ENCODE assay signal across 13 mouse cellular contexts in genomic region chr10:75588336-75588735, GRCm38 (mm10). TPM values are rescaled to one million over a fixed set of nuclear protein-coding genes. Genes with fewer than 3 reads are reported as not detected.
DNase-seq lines count a peak whose midpoint lies in the region; ATAC-seq and TF ChIP-seq lines count a peak whose summit lies in the region.
"Had no signal": no experiment of that assay in that cellular context is flagged by ENCODE, and none has a peak within 500 bp of the region (broad histone marks: within the 10 kb centered on the region; RNA-seq: fewer than 3 reads in every experiment).

No protein-coding gene starts in this region.

- no peak overlapping the region for H3K4me3 ChIP-seq in intestine, embryonic 15.5 days (replicated peaks)
- H3K4me3 ChIP-seq in intestine, postnatal 0 days (ENCODE audit: low read depth, low read length), result no peak overlapping the region
- H3K4me3 ChIP-seq in kidney, adult 2 months (ENCODE audit: insufficient read depth, low read depth, low read length), result no peak overlapping the region

- H3K4me1 ChIP-seq in intestine, embryonic 15.5 days (replicated peaks), result peaks cover 27% of the 10 kb centered on the region
- no peaks in the 10 kb centered on the region; the same call in 1 of the 2 replicates for H3K4me1 ChIP-seq in intestine, postnatal 0 days (replicated peaks; ENCODE audit: control insufficient read depth, insufficient read depth, low read length)
- H3K4me1 ChIP-seq in kidney, adult 2 months (ENCODE audit: control insufficient read depth, insufficient read depth, low read length), result peaks cover 14% of the 10 kb centered on the region

- H3K27me3 ChIP-seq in intestine, embryonic 15.5 days (replicated peaks), result no peaks in the 10 kb centered on the region; the same call in 1 of the 2 replicates
- H3K27me3 ChIP-seq in intestine, postnatal 0 days (replicated peaks; ENCODE audit: control insufficient read depth, insufficient read depth, low read length), result no peaks in the 10 kb centered on the region
- no peaks in the 10 kb centered on the region for H3K27me3 ChIP-seq in kidney, adult 2 months (replicated peaks; ENCODE audit: control insufficient read depth, insufficient read depth, low read length)

- DNase-seq in gastrocnemius, postnatal 25 days, result peak; percentile 77
- DNase-seq in kidney, adult 2 months, result peak; percentile 64
- DNase-seq in lung, postnatal 25 days (ENCODE audit: low spot score), result peak; percentile 51
- no peak for DNase-seq in spleen, postnatal 10 days (ENCODE audit: low spot score in 2 of 2)
- no peak for DNase-seq in left cerebral cortex, adult 18-20 months (ENCODE audit: low spot score in 2 of 2)
- no peak for DNase-seq in cerebellum, adult 9-11 months
- DNase-seq: layer of hippocampus, postnatal 36 days; liver; right cerebral cortex, adult 18-20 months had no signal

- TF ChIP-seq CTCF in intestine, postnatal 0 days (IDR thresholded peaks at IDR 0.05; ENCODE audit: low read depth), result no peak
- TF ChIP-seq CTCF in kidney, adult 2 months (conservative IDR thresholded peaks at IDR 0.05; ENCODE audit: insufficient read depth, insufficient read length, low read depth, low read length), result no peak

- no peak overlapping the region for H3K4me2 ChIP-seq in intestine, embryonic 15.5 days (replicated peaks)
- no peak overlapping the region for H3K4me2 ChIP-seq in intestine, postnatal 0 days (replicated peaks; ENCODE audit: low read depth)

- H3K27ac ChIP-seq in intestine, embryonic 15.5 days, result peak overlapping the region; percentile 51
- no peak overlapping the region for H3K27ac ChIP-seq in intestine, postnatal 0 days (ENCODE audit: low read depth, low read length)
- 0 out of 2 replicates have a peak overlapping the region, but pooled peaks have one; percentile 37 for H3K27ac ChIP-seq in kidney, adult 2 months (ENCODE audit: insufficient read depth, low read depth, low read length)
- H3K27ac ChIP-seq: hindbrain, postnatal 0 days had no signal

- ATAC-seq in intestine, embryonic 15.5 days, result no peak
- no peak for ATAC-seq in intestine, postnatal 0 days
- ATAC-seq: hindbrain, postnatal 0 days had no signal

- TF ChIP-seq POLR2A in kidney, adult 2 months (IDR thresholded peaks at IDR 0.05; ENCODE audit: low read depth, low read length), result no peak

- no peaks in the 10 kb centered on the region for H3K9me3 ChIP-seq in intestine, embryonic 15.5 days
- no peaks in the 10 kb centered on the region for H3K9me3 ChIP-seq in intestine, postnatal 0 days (ENCODE audit: control insufficient read depth)

- WGBS in intestine, embryonic 15.5 days, result 43% methylated on average over 5 of the region's 5 CpGs
- 41% methylated on average over 5 of the region's 5 CpGs for WGBS in intestine, postnatal 0 days
- 14% methylated on average over 5 of the region's 5 CpGs for WGBS in kidney, adult 2 months

- no peaks in the 10 kb centered on the region for H3K36me3 ChIP-seq in intestine, embryonic 15.5 days
- H3K36me3 ChIP-seq in intestine, postnatal 0 days (ENCODE audit: control insufficient read depth, insufficient read depth), result no peaks in the 10 kb centered on the region; the same call in 1 of the 2 replicates
- no peaks in the 10 kb centered on the region for H3K36me3 ChIP-seq in kidney, adult 2 months (ENCODE audit: control insufficient read depth, insufficient read depth, low read length)

- no peak overlapping the region for H3K9ac ChIP-seq in intestine, embryonic 15.5 days
- H3K9ac ChIP-seq in intestine, postnatal 0 days (ENCODE audit: low read depth, low read length), result no peak overlapping the region

RNA-seq across cellular contexts. Expression of gene Ggt5, which starts 0.8 kb away (rescaled TPM):
- polyA plus RNA-seq in intestine, embryonic 15.5 days (2015; fragmentation: Nextera tagmentation; extraction: Ambion mirVana), result 7.5 and 7.9 TPM in 2 replicates
- 4.0 and 4.9 TPM in 2 replicates for polyA plus RNA-seq in intestine, postnatal 0 days (2015; fragmentation: Nextera tagmentation; extraction: Ambion mirVana)
- total RNA-seq in gastrocnemius, postnatal 25 days (2021), result 1 to 10 TPM; 4.9 to 5.3 TPM
- polyA plus RNA-seq in kidney, adult 2 months (2012; rRNA removed), result 34.5 and 48.3 TPM in 2 replicates
- total RNA-seq in left cerebral cortex, adult 18-20 months (2021), result 1 to 10 TPM; 2.2 to 2.9 TPM

RNA-seq across cellular contexts. Expression of gene Ggt1, which starts 26.9 kb away (rescaled TPM):
- 46.5 and 63.7 TPM in 2 replicates for polyA plus RNA-seq in intestine, embryonic 15.5 days (2015; fragmentation: Nextera tagmentation; extraction: Ambion mirVana)
- 131 and 132 TPM in 2 replicates for polyA plus RNA-seq in intestine, postnatal 0 days (2015; fragmentation: Nextera tagmentation; extraction: Ambion mirVana)
- total RNA-seq in gastrocnemius, postnatal 25 days (2021), result under 1 TPM in 1 of 2 experiments, not detected in 1; 0.64 TPM
- polyA plus RNA-seq in kidney, adult 2 months (2012; rRNA removed), result 881 and 1,007 TPM in 2 replicates
- 1 to 10 TPM; 3.6 to 4.1 TPM for total RNA-seq in left cerebral cortex, adult 18-20 months (2021)
- total RNA-seq: megakaryocyte progenitor cell, adult 5-6 weeks had no signal

RNA-seq across cellular contexts. Expression of gene Lrrc75b, which starts 28.2 kb away (rescaled TPM):
- polyA plus RNA-seq in intestine, embryonic 15.5 days (2015; fragmentation: Nextera tagmentation; extraction: Ambion mirVana), result 2.1 and 2.7 TPM in 2 replicates
- polyA plus RNA-seq in intestine, postnatal 0 days (2015; fragmentation: Nextera tagmentation; extraction: Ambion mirVana), result 1.2 and 1.8 TPM in 2 replicates
- total RNA-seq in gastrocnemius, postnatal 25 days (2021), result under 1 TPM; 0.26 to 0.38 TPM
- 2.1 and 2.2 TPM in 2 replicates for polyA plus RNA-seq in kidney, adult 2 months (2012; rRNA removed)
- total RNA-seq in left cerebral cortex, adult 18-20 months (2021), result 10 to 100 TPM; 10.2 to 10.5 TPM
- total RNA-seq: megakaryocyte progenitor cell, adult 5-6 weeks had no signal

RNA-seq across cellular contexts. Expression of gene Susd2, which starts 55.5 kb away (rescaled TPM):
- polyA plus RNA-seq in intestine, embryonic 15.5 days (2015; fragmentation: Nextera tagmentation; extraction: Ambion mirVana), result 13.4 and 13.9 TPM in 2 replicates
- polyA plus RNA-seq in intestine, postnatal 0 days (2015; fragmentation: Nextera tagmentation; extraction: Ambion mirVana), result 35.1 and 37.2 TPM in 2 replicates
- total RNA-seq in gastrocnemius, postnatal 25 days (2021), result 1 to 10 TPM; 1.3 to 1.8 TPM
- polyA plus RNA-seq in kidney, adult 2 months (2012; rRNA removed), result 193 and 196 TPM in 2 replicates
- 1 to 10 TPM; 8.8 to 9.0 TPM for total RNA-seq in left cerebral cortex, adult 18-20 months (2021)

Comparison
In these comparisons a context has a peak if more than half of its experiments do, and no peak if none do; other contexts are left out.
1. DNase-seq: peak in gastrocnemius, postnatal 25 days (single experiment), kidney, adult 2 months (single experiment) and lung, postnatal 25 days (single experiment); none in spleen, postnatal 10 days (0 of 2), left cerebral cortex, adult 18-20 months (0 of 2) and cerebellum, adult 9-11 months (single experiment).